Mouse (Mus musculus): ENCODE measurements around the gene Zfp597.

DNA sequence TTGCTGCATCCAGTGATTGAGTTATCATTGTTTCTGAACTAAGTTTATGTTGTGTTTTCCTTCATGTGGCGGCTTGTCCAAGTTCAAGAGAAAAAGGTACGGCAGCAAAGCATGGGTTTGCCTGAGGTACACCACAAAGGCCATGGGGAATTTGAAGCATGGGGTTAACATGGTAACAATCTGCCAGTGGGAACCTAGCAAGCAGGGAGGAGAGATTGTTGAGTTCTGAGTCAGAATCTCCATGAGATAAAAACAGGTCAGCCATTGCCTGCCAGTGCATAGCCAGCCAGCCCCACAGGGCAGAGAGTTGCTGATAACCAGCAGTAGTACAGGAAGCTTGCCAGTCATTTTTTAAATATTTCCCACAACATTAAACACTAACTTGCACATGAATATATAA, 64.2 kb downstream of the Zfp597 start:
- TF ChIP-seq CTCF (IDR thresholded peaks at IDR 0.05; ENCODE audit: control insufficient read depth, insufficient read depth, low read length) (no peak), POLR2A (IDR thresholded peaks at IDR 0.05; ENCODE audit: borderline replicate concordance, control insufficient read depth, low read depth, low read length) (no peak)
